Mouse (Mus musculus): ENCODE measurements around the gene Ephb4.

Ephb4 gene

GRCm38 (mm10) chr5:137337190-137337589 is 12.7 kb upstream of the Ephb4 start:
- DNase-seq: peak; percentile 18

- peak; percentile 93 for DNase-seq
Observed at GRCm38 (mm10) chr5:137338256-137338655, 11.7 kb upstream of the Ephb4 start.

GRCm38 (mm10) chr5:137338663-137339289 is 11.1 kb upstream of the Ephb4 start:
- peak; percentile 64 for DNase-seq

- peak; percentile 70 for DNase-seq
Observed at GRCm38 (mm10) chr5:137339290-137339979, 10.5 kb upstream of the Ephb4 start.

- peak; percentile 26 for DNase-seq
Observed at GRCm38 (mm10) chr5:137340222-137340621, 9.7 kb upstream of the Ephb4 start.

- no peak for DNase-seq
Observed at GRCm38 (mm10) chr5:137342407-137343012, 7.4 kb upstream of the Ephb4 start.

GRCm38 (mm10) chr5:137343412-137343811 is 6.5 kb upstream of the Ephb4 start:
- DNase-seq: no peak

- DNase-seq: no peak
Observed at GRCm38 (mm10) chr5:137343869-137344268, 6.0 kb upstream of the Ephb4 start.

- no peak for DNase-seq
Observed at GRCm38 (mm10) chr5:137345821-137346220, 4.1 kb upstream of the Ephb4 start.

- DNase-seq: no peak
Observed at GRCm38 (mm10) chr5:137346388-137346787, 3.5 kb upstream of the Ephb4 start.

- DNase-seq: no peak
Observed at GRCm38 (mm10) chr5:137346983-137347382, 2.9 kb upstream of the Ephb4 start.

GRCm38 (mm10) chr5:137347856-137348255 is 2.1 kb upstream of the Ephb4 start:
- DNase-seq: no peak

- no peak for DNase-seq
Observed at GRCm38 (mm10) chr5:137348482-137349383, 1.2 kb upstream of the Ephb4 start.

GRCm38 (mm10) chr5:137350205-137351057 is 522 bp downstream of the Ephb4 start:
- DNase-seq: no peak

GRCm38 (mm10) chr5:137351058-137351380 is 1.1 kb downstream of the Ephb4 start:
- no peak for DNase-seq

- DNase-seq: no peak
Observed at GRCm38 (mm10) chr5:137351394-137351793, 1.5 kb downstream of the Ephb4 start.

GRCm38 (mm10) chr5:137352011-137352975 is 2.4 kb downstream of the Ephb4 start:
- no peak for DNase-seq

- no peak for DNase-seq
Observed at GRCm38 (mm10) chr5:137354091-137354490, 4.2 kb downstream of the Ephb4 start.

- DNase-seq: no peak
Observed at GRCm38 (mm10) chr5:137358382-137358781, 8.5 kb downstream of the Ephb4 start.

- no peak for DNase-seq
Observed at GRCm38 (mm10) chr5:137369665-137370064, 19.8 kb downstream of the Ephb4 start.

- DNase-seq: no peak
Observed at GRCm38 (mm10) chr5:137373371-137373950, 23.6 kb downstream of the Ephb4 start.

Measured in cerebellum, adult 11-12 months (tissue).